Mouse (Mus musculus) heart, embryonic 11.5 days (tissue): Measurements from ENCODE around the gene Olfr975. TPM values are rescaled to one million over a fixed set of nuclear protein-coding genes. Genes with fewer than 3 reads are reported as not detected.
"Not testable (repeated sequence)": the region's sequence is repeated elsewhere in the genome, so short reads cannot be mapped to it uniquely, and the experiment has no call there.

Experiments
- ATAC-seq: fragments of 200-750 bp; cut with Nextera tagmentation; replicated peaks from 2 replicates; pipeline ENCODE4 v1.8.0; 2017; ENCODE audit warnings: moderate library complexity; ENCODE audit not compliant: insufficient number of reproducible peaks, low FRiP score, low TSS enrichment
- H3K27ac ChIP-seq: fragments of 300-500 bp; sonication (generic); 2 replicates; pipeline ENCODE4 v1.5.1; 2014; ENCODE audit warnings: mild to moderate bottlenecking, low read depth, low read length
- H3K27me3 ChIP-seq: fragments of 300-500 bp; sonication (generic); 2 replicates; pipeline ENCODE4 v1.6.1; 2014; ENCODE audit warnings: mild to moderate bottlenecking, low read length, mixed read lengths; ENCODE audit not compliant: control insufficient read depth, insufficient read depth
- H3K36me3 ChIP-seq: fragments of 300-500 bp; sonication (generic); 2 replicates; pipeline ENCODE4 v1.6.1; 2014; ENCODE audit warnings: mild to moderate bottlenecking, low read length, moderate library complexity, mixed read lengths; ENCODE audit not compliant: control insufficient read depth, insufficient read depth
- H3K4me1 ChIP-seq: fragments of 300-500 bp; sonication (generic); 2 replicates; pipeline ENCODE4 v1.6.1; 2014; ENCODE audit warnings: low read length; ENCODE audit not compliant: control insufficient read depth, insufficient read depth
- H3K4me2 ChIP-seq: fragments of 300-500 bp; sonication (generic); 2 replicates; pipeline ENCODE4 v1.6.1; 2014; ENCODE audit warnings: mild to moderate bottlenecking, moderate library complexity
- H3K4me3 ChIP-seq: fragments of 300-500 bp; sonication (generic); 2 replicates; pipeline ENCODE4 v1.5.1; 2014; ENCODE audit warnings: low read depth, low read length
- H3K9ac ChIP-seq: fragments of 300-500 bp; sonication (generic); 2 replicates; pipeline ENCODE4 v1.6.1; 2014; ENCODE audit warnings: mild to moderate bottlenecking, low read depth, low read length, moderate library complexity
- H3K9me3 ChIP-seq: fragments of 300-500 bp; sonication (generic); replicated peaks from 2 replicates; pipeline ENCODE4 v1.6.1; 2016; ENCODE audit warnings: low read length; ENCODE audit not compliant: control insufficient read depth
- WGBS: fragments of 180-500 bp; shearing (Covaris S2); extraction: QIAGEN DNeasy Blood & Tissue Kit; methylation state at CpG from one replicate; pipeline ENCODE4 v1.1.7; 2014; ENCODE audit not compliant: insufficient replicate concordance; 5-methylcytosine and 5-hydroxymethylcytosine counted together
- polyA plus RNA-seq: library from polyadenylated mRNA; unstranded; fragments of >200 nt; fragmentation: Nextera tagmentation; extraction: Ambion mirVana; gene quantifications from 2 replicates; pipeline ENCODE4 v1.2.1, GENCODE M21; 2014

The Olfr975 gene
- not detected in 2 replicates for polyA plus RNA-seq

DNA sequence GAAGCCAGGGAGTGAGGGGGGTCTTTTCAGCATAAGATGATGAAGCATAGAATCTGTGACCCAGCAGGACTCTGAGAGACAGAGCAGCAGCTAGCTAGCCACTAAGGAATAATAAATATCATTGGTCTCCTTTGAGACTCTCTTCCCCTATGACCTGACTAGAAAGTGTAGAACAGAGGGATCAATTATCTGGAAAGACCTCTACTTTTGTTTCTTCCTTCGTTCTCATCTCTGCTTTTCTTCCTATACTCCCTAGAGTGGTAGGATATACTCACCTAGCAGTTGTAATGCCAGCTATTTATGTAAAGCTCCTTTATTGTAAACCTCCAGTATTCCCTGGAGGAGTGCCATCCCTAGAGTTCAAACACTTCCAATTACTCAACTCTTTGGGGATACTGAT, at the start of gene Olfr975:
Gene Olfr975, minus strand, starts transcription at position 101 of the 400 bp plus-strand sequence.
- H3K27me3 ChIP-seq, result no peaks in the 10 kb centered on the region
- H3K9me3 ChIP-seq, result no peaks in the 10 kb centered on the region
- no peak within 1 kb of the TSS for H3K4me3 ChIP-seq
- H3K4me1 ChIP-seq, result no peaks in the 10 kb centered on the region
- WGBS, result 48% methylated on average over 1 of the region's 1 CpGs
- no peak within 1 kb of the TSS for H3K27ac ChIP-seq
- no peak within 1 kb of the TSS for H3K4me2 ChIP-seq
- no peak within 1 kb of the TSS for H3K9ac ChIP-seq
- no peak for ATAC-seq
- H3K36me3 ChIP-seq, result no peaks in the 10 kb centered on the region

DNA sequence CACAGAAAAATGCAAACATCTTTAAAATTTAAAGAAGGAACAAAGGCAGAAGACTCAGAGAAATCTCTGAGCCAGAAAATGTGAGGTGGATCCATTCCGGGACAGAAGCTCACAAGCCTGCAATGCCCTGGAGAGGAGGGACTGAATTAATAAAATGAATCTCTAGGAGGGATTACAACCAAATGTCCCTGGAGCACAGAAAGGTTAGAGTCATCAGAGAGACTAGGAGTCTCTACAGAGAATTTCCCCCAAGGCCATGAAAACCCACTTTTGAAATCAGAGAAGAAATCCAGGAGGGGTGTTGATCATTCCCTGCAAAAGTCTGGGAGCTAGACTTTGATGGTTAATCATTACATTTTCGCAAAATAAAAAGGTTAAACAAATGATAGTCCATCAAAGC, 40.0 kb upstream of the Olfr975 start, which contains the start of gene Olfr978:
Gene Olfr978, plus strand, starts transcription at position 301 of the 400 bp plus-strand sequence.
- no peaks in the 10 kb centered on the region for H3K36me3 ChIP-seq
- H3K4me3 ChIP-seq, result no peak within 1 kb of the TSS
- no peaks in the 10 kb centered on the region for H3K4me1 ChIP-seq
- no peaks in the 10 kb centered on the region for H3K9me3 ChIP-seq
- H3K27ac ChIP-seq, result no peak within 1 kb of the TSS
- no peak within 1 kb of the TSS for H3K4me2 ChIP-seq
- H3K9ac ChIP-seq, result no peak within 1 kb of the TSS
- 69% methylated on average over 2 of the region's 2 CpGs for WGBS
- H3K27me3 ChIP-seq, result no peaks in the 10 kb centered on the region
- ATAC-seq, result no peak

DNA sequence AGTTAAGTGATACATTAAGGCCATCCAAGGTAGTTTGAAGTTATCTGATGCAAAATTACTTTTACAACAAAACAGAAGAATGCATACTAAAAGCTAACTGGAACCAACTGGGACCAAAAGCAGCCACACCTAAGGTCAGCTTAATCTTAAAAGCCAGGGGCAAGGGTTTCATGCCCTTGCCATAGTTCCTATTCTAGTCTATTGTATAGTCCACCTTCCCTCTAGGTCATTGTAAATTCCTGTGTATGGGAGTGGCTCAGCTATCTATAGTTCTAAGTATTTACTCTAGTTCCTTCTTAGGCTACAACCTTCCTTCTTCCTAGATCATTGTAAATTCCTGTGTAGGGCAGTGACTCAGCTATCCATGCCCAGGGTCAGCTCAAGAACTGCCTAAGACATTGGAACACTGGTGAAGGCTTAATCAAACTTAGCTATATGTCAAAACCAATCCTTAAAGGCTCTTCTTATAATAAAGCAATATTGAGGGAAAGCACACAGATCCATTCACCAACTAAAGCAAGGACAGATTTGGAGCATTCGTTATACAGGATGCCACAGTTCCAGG, 24.8 kb upstream of the Olfr975 start:
- H3K27me3 ChIP-seq, H3K4me2 ChIP-seq, H3K9me3 ChIP-seq, H3K9ac ChIP-seq, H3K27ac ChIP-seq, H3K4me1 ChIP-seq, H3K36me3 ChIP-seq, H3K4me3 ChIP-seq, ATAC-seq: not testable (repeated sequence)
- WGBS, result 69% methylated on average over 1 of the region's 1 CpGs

DNA sequence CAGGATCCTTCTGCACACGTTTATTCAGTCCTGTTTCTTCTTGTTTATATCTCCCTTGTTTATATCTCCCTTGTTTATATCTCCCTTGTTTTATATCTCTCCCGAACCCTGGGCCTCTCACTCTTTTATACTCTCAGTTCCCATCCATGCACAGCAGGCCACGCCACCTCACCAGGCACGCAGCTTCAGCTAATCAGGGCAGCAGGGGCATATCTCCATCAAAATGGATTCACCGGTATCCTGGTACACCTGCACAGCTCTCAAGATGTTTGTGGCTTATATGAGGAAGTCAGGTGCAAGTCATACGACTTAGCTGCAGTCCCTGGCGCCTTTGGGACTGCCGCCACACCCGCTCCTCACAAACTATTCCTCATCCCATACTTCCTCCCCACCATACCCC, 9.2 kb upstream of the Olfr975 start, which contains the start of gene Olfr976:
Gene Olfr976, minus strand, starts transcription at position 101 of the 400 bp plus-strand sequence.
- H3K9me3 ChIP-seq, H3K27me3 ChIP-seq, H3K27ac ChIP-seq, H3K4me3 ChIP-seq, H3K4me1 ChIP-seq, H3K36me3 ChIP-seq, H3K9ac ChIP-seq, ATAC-seq, H3K4me2 ChIP-seq: not testable (repeated sequence)
- 70% methylated on average over 6 of the region's 9 CpGs for WGBS

DNA sequence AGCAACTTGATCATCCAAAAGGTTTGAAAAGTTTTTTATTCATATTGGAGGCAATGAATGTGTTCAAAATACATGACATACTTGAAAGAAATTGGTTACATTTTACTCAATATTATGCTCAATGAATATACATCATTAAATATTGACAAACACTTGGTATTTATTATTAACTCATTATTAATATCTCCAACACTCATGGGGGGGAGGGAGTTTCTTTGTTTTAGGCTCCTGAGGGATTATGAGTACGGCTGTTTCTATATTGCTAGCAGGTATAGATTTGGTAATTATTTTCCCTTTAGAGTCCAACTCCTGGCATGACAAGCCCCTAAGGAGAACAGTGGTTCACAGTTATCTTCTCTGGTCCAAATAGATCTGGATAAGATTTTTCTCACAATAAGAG, 14.6 kb downstream of the Olfr975 start, which contains the start of gene Olfr974:
Gene Olfr974, plus strand, starts transcription at position 301 of the 400 bp plus-strand sequence.
- WGBS, result 86% methylated on average over 1 of the region's 1 CpGs
- H3K27me3 ChIP-seq, result no peaks in the 10 kb centered on the region

DNA sequence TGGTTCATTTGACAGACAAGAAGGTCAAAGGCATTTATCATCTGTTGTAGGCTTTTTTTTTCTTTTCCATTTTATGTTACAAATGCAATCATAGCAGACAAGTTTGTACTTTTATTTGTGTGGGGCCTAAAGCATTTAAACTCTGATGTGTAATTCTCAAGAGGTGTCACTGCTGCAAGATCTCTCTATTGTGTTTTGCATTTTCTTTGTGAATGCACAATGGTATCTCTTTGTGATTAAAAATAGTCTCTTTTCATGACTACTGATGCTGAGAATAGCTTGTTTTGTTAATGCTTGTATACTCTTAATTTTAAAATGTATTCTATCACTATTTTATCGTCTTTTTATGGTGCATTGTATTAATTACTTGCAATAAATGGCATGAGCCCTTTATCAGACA, 23.0 kb downstream of the Olfr975 start:
- H3K9ac ChIP-seq, ATAC-seq, H3K36me3 ChIP-seq, H3K4me1 ChIP-seq, H3K4me2 ChIP-seq, H3K27ac ChIP-seq, H3K9me3 ChIP-seq, H3K4me3 ChIP-seq, H3K27me3 ChIP-seq: not testable (repeated sequence)
- 48% methylated on average over 1 of the region's 1 CpGs for WGBS

More for the DNA sequence above, 14.6 kb downstream of the Olfr975 start, which contains the start of gene Olfr974:
- H3K36me3 ChIP-seq, result no peaks in the 10 kb centered on the region
- H3K4me2 ChIP-seq, result no peak within 1 kb of the TSS
- no peak within 1 kb of the TSS for H3K27ac ChIP-seq
- H3K4me3 ChIP-seq, result no peak within 1 kb of the TSS
- no peaks in the 10 kb centered on the region for H3K9me3 ChIP-seq
- no peaks in the 10 kb centered on the region for H3K4me1 ChIP-seq
- no peak for ATAC-seq
- no peak within 1 kb of the TSS for H3K9ac ChIP-seq

DNA sequence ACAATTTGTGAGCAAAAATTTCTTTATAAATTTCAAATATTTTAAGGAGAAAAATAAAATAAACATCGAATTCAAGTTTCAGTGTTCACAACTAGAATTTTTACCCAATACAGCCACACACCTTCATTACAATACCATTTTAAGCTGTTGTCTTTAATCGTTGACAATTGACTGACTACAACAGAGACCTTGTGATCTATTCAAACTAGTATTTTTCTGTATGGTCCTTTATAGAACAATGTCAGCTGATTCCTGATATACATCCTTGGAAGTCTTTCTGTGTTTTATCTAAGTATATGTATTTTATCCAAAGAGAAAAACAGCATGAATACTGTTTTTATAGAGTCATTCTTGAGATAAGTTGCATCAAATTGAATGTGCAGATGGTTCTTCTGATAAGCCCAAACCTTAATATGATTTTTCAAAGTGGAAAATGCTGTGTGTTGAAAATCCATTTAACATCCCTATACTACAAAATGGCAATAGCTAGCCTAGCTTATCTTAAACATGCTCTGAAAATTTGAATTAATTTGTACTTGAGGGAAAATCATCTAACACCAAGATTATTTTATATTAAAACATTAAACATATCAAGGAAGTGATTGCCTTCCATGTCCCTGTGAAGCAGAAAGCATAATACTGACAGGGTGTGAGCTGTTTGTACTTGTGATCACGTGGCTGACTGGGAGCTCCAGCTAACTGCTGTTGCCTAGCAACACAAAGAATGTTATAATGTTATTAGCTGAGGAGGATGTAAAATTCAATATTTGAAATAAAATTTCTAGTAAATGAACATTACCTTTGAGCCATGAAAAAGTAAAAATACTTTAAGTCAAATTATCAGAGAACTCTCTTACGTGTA, 23.6 kb downstream of the Olfr975 start:
- H3K36me3 ChIP-seq, H3K9me3 ChIP-seq, H3K27ac ChIP-seq, H3K27me3 ChIP-seq, H3K9ac ChIP-seq, H3K4me2 ChIP-seq, ATAC-seq, H3K4me1 ChIP-seq, H3K4me3 ChIP-seq: not testable (repeated sequence)
- no CpG with 5 or more reads among the region's 4 CpGs for WGBS

DNA sequence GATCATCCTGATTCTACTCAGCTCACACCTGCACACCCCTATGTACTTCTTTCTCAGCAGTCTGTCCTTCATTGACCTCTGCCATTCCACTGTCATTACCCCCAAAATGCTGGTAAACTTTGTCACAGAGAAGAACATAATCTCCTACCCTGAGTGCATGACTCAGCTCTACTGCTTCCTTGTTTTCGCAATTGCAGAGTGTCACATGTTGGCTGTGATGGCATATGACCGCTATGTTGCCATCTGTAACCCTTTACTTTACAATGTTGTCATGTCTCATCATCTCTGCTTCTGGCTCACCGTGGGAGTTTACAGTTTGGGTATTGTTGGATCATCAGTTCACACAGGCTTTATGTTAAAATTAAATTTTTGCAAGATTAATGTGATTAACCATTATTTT, 41.9 kb downstream of the Olfr975 start:
- Histone ChIP-seq H3K27me3 (no peaks in the 10 kb centered on the region), H3K9ac (no peak overlapping the region), H3K4me2 (no peak overlapping the region), H3K9me3 (no peaks in the 10 kb centered on the region), H3K27ac (no peak overlapping the region), H3K4me1 (no peaks in the 10 kb centered on the region), H3K36me3 (no peaks in the 10 kb centered on the region), H3K4me3 (no peak overlapping the region)
- WGBS, result 66% methylated on average over 3 of the region's 3 CpGs
- ATAC-seq, result no peak
